Mouse (Mus musculus): ENCODE data around the gene Cabp2.

GRCm38 (mm10) chr19:4100718-4101261 is 19.4 kb downstream of the Cabp2 start:
- TF ChIP-seq CTCF (IDR thresholded peaks at IDR 0.05) (no peak), EP300 (IDR thresholded peaks at IDR 0.05; ENCODE audit: insufficient read depth, low read depth, low read length) (no peak), POLR2A (IDR thresholded peaks at IDR 0.05; ENCODE audit: insufficient read depth, low read depth, low read length) (no peak)
